Comparison of ENCODE assay signal across 31 mouse cellular contexts in the genomic region with DNA sequence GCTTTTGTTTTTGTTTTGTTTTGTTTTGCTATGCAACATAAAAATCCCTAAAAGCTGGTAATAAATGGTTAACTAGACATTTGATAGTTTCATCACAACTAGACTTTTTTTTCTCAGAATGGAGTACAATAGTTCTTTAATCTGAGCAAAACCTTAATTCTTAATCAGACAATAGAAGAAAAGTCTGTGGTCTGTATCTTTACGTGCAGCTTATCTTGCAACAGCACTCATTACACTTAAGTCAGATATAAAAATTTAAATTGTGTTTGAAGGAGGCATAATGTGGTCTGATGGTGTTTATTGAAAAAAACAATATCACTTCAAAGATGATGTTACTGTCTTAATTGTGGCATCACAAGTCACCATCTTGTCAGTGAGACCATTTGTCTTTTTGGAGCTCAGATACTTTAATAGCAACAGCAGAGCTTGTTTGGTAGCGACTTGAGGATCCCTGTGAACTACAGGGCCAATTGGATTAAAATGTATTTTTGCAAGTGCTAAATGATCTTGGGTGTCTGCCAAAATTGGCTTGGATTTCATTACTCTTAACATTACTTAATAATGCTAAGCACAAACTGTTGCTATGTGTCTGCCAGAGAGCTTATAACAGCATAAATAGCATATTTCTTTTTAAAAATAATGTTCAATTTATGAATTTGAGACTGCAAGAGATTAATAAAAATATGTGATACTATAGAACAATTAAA. TPM values are rescaled to one million over a fixed set of nuclear protein-coding genes. Genes with fewer than 3 reads are reported as not detected.
A peak's percentile ranks its signal among the peaks of the same experiment; 100 is the strongest.
DNase-seq lines count a peak whose midpoint lies in the region; ATAC-seq and TF ChIP-seq lines count a peak whose summit lies in the region.
"Had no signal": no experiment of that assay in that cellular context is flagged by ENCODE, and none has a peak within 500 bp of the region (broad histone marks: within the 10 kb centered on the region; RNA-seq: fewer than 3 reads in every experiment).

No protein-coding gene starts in this region.

- no peaks in the 10 kb centered on the region for H3K9me3 ChIP-seq in forebrain, embryonic 14.5 days (replicated peaks; ENCODE audit: control insufficient read depth, low read length)
- H3K9me3 ChIP-seq in forebrain, embryonic 11.5 days (ENCODE audit: control insufficient read depth, low read length): no peaks in the 10 kb centered on the region
- no peaks in the 10 kb centered on the region for H3K9me3 ChIP-seq in MEL (replicated peaks; ENCODE audit: insufficient read depth, low read length)
- H3K9me3 ChIP-seq in kidney, embryonic 14.5 days (ENCODE audit: control insufficient read depth, low read length): no peaks in the 10 kb centered on the region
- H3K9me3 ChIP-seq: embryonic facial prominence, embryonic 13.5 days; forebrain, embryonic 10.5 days; forebrain, embryonic 15.5 days; heart, embryonic 10.5 days; heart, embryonic 13.5 days; hindbrain, embryonic 12.5 days; hindbrain, embryonic 15.5 days had no signal

- TF ChIP-seq EP300 in MEL (IDR thresholded peaks at IDR 0.05; ENCODE audit: low read depth in 1 of 2, low read length in 2 of 2): peak; percentile 89 to 91

- TF ChIP-seq RAD21 in MEL (IDR thresholded peaks at IDR 0.05; ENCODE audit: low read depth, low read length): no peak

- H3K36me3 ChIP-seq in forebrain, embryonic 14.5 days (ENCODE audit: control insufficient read depth, insufficient read depth, low read length): no peaks in the 10 kb centered on the region
- H3K36me3 ChIP-seq in forebrain, embryonic 11.5 days (ENCODE audit: control insufficient read depth, insufficient read depth, low read length): no peaks in the 10 kb centered on the region
- peaks cover 0 to 4% of the 10 kb centered on the region in 2 experiments; a peak in 1 of 4 replicates for H3K36me3 ChIP-seq in MEL (ENCODE audit: control insufficient read depth in 1 of 2, insufficient read depth in 2 of 2, low read length in 2 of 2)
- H3K36me3 ChIP-seq in kidney, embryonic 14.5 days (ENCODE audit: control insufficient read depth, insufficient read depth, low read length): no peaks in the 10 kb centered on the region
- H3K36me3 ChIP-seq: embryonic facial prominence, embryonic 13.5 days; forebrain, embryonic 10.5 days; forebrain, embryonic 15.5 days; heart, embryonic 10.5 days; heart, embryonic 13.5 days; hindbrain, embryonic 12.5 days; hindbrain, embryonic 15.5 days had no signal

- H3K4me2 ChIP-seq in forebrain, embryonic 14.5 days (ENCODE audit: low read length): no peak overlapping the region
- H3K4me2 ChIP-seq in forebrain, embryonic 11.5 days (ENCODE audit: low read depth, low read length, severe bottlenecking): no peak overlapping the region
- no peak overlapping the region for H3K4me2 ChIP-seq in kidney, embryonic 14.5 days (replicated peaks; ENCODE audit: low read depth, low read length)
- H3K4me2 ChIP-seq: embryonic facial prominence, embryonic 13.5 days; forebrain, embryonic 15.5 days; heart, embryonic 13.5 days; hindbrain, embryonic 12.5 days; hindbrain, embryonic 15.5 days had no signal

- no peak overlapping the region for H3K27ac ChIP-seq in forebrain, embryonic 14.5 days (ENCODE audit: low read depth, low read length)
- H3K27ac ChIP-seq in forebrain, embryonic 11.5 days (ENCODE audit: low read depth, low read length): no peak overlapping the region
- peak overlapping the region; percentile 49; the same call in 1 of the 2 replicates for H3K27ac ChIP-seq in MEL (ENCODE audit: control insufficient read depth, low read depth, low read length)
- no peak overlapping the region for H3K27ac ChIP-seq in kidney, embryonic 14.5 days (ENCODE audit: low read depth, low read length)
- H3K27ac ChIP-seq: embryonic facial prominence, embryonic 13.5 days; forebrain, embryonic 10.5 days; forebrain, embryonic 15.5 days; heart, adult 2 months; heart, embryonic 10.5 days; heart, embryonic 13.5 days; hindbrain, embryonic 12.5 days; hindbrain, embryonic 15.5 days had no signal

- no peak for TF ChIP-seq CTCF in MEL (IDR thresholded peaks at IDR 0.05 in 2 of 3, conservative IDR thresholded peaks at IDR 0.05 in 1 of 3; ENCODE audit: control insufficient read depth in 1 of 3, insufficient read depth in 1 of 3, low read depth in 2 of 3, low read length in 3 of 3, poor library complexity in 1 of 3, severe bottlenecking in 1 of 3)
- no peak for TF ChIP-seq CTCF in brain, embryonic 14.5 days (IDR thresholded peaks at IDR 0.05; ENCODE audit: borderline replicate concordance, extremely low read depth, insufficient read depth, insufficient read length)

- intact Hi-C loops in gastrocnemius, postnatal 36 days (cut with DNase I): no loop called here

- no peak overlapping the region for H3K9ac ChIP-seq in forebrain, embryonic 14.5 days (ENCODE audit: low read length)
- H3K9ac ChIP-seq in forebrain, embryonic 11.5 days (ENCODE audit: low read length): no peak overlapping the region
- no peak overlapping the region for H3K9ac ChIP-seq in MEL (ENCODE audit: control insufficient read depth, low read depth, low read length, poor library complexity, severe bottlenecking)
- no peak overlapping the region for H3K9ac ChIP-seq in kidney, embryonic 14.5 days (ENCODE audit: low read depth, low read length)
- H3K9ac ChIP-seq: embryonic facial prominence, embryonic 13.5 days; forebrain, embryonic 15.5 days; heart, embryonic 13.5 days; hindbrain, embryonic 12.5 days; hindbrain, embryonic 15.5 days had no signal

- no peaks in the 10 kb centered on the region for H3K4me1 ChIP-seq in forebrain, embryonic 14.5 days (ENCODE audit: control insufficient read depth, insufficient read depth, low read length)
- H3K4me1 ChIP-seq in forebrain, embryonic 11.5 days (replicated peaks; ENCODE audit: control insufficient read depth, insufficient read depth, low read length): no peaks in the 10 kb centered on the region
- H3K4me1 ChIP-seq in MEL (ENCODE audit: control insufficient read depth in 1 of 2, insufficient read depth in 2 of 2, low read length in 2 of 2): peaks cover 0 to 3% of the 10 kb centered on the region in 2 experiments; a peak in 1 of 4 replicates
- H3K4me1 ChIP-seq in kidney, embryonic 14.5 days (ENCODE audit: control insufficient read depth, insufficient read depth, low read length): no peaks in the 10 kb centered on the region
- H3K4me1 ChIP-seq: embryonic facial prominence, embryonic 13.5 days; forebrain, embryonic 10.5 days; forebrain, embryonic 15.5 days; heart, embryonic 10.5 days; heart, embryonic 13.5 days; hindbrain, embryonic 12.5 days; hindbrain, embryonic 15.5 days had no signal

- ATAC-seq in forebrain, embryonic 14.5 days: no peak
- no peak for ATAC-seq in forebrain, embryonic 11.5 days (replicated peaks; ENCODE audit: low FRiP score)
- no peak for ATAC-seq in kidney, embryonic 14.5 days (ENCODE audit: low FRiP score, low TSS enrichment)
- ATAC-seq: forebrain, embryonic 15.5 days; intestine, postnatal 0 days had no signal

- H3K79me2 ChIP-seq in MEL (ENCODE audit: control insufficient read depth, insufficient read depth, low read length, poor library complexity): no peaks in the 10 kb centered on the region

- no peak for TF ChIP-seq POLR2A in MEL (IDR thresholded peaks at IDR 0.05; ENCODE audit: control insufficient read depth in 1 of 2, insufficient read depth in 1 of 2, low read depth in 1 of 2, low read length in 2 of 2, poor library complexity in 1 of 2)
- TF ChIP-seq POLR2A in brain, embryonic 14.5 days (IDR thresholded peaks at IDR 0.05; ENCODE audit: borderline replicate concordance, extremely low read depth, insufficient read depth, insufficient read length, poor library complexity, severe bottlenecking): no peak

- 52% methylated on average over 2 of the region's 2 CpGs for WGBS in forebrain, embryonic 14.5 days
- 62% methylated on average over 2 of the region's 2 CpGs for WGBS in forebrain, embryonic 11.5 days
- 71% methylated on average over 2 of the region's 2 CpGs for WGBS in kidney, embryonic 14.5 days

- peak; percentile 55 for DNase-seq in forebrain, embryonic 14.5 days (ENCODE audit: low spot score)
- no peak for DNase-seq in forebrain, embryonic 11.5 days (ENCODE audit: low spot score)
- DNase-seq in 416B (ENCODE audit: low read depth) (peak; percentile 13), MEL (ENCODE audit: low read depth, low spot score) (peak; percentile 70)
- peak; percentile 58 for DNase-seq in brain, embryonic 14.5 days (ENCODE audit: low read depth)
- no peak for DNase-seq in gastrocnemius, postnatal 36 days
- DNase-seq: adrenal gland, adult 2 months; adrenal gland, postnatal 14 days; cerebellum, adult 2 months; cerebellum, adult 9-11 months; cerebellum, postnatal 25 days; gastrocnemius, postnatal 25 days; heart, adult 2 months had no signal

- no peak overlapping the region for H3K4me3 ChIP-seq in forebrain, embryonic 14.5 days (ENCODE audit: low read depth, low read length)
- no peak overlapping the region for H3K4me3 ChIP-seq in forebrain, embryonic 11.5 days (ENCODE audit: low read depth, low read length)
- H3K4me3 ChIP-seq in MEL (ENCODE audit: control insufficient read depth in 1 of 2, insufficient read depth in 1 of 2, low read depth in 2 of 2, low read length in 2 of 2): no peak overlapping the region
- H3K4me3 ChIP-seq in kidney, embryonic 14.5 days (ENCODE audit: low read length): no peak overlapping the region
- H3K4me3 ChIP-seq: embryonic facial prominence, embryonic 13.5 days; forebrain, embryonic 10.5 days; forebrain, embryonic 15.5 days; heart, adult 2 months; heart, embryonic 10.5 days; heart, embryonic 13.5 days; hindbrain, embryonic 12.5 days; hindbrain, embryonic 15.5 days had no signal

- no peaks in the 10 kb centered on the region for H3K27me3 ChIP-seq in forebrain, embryonic 14.5 days (replicated peaks; ENCODE audit: control insufficient read depth, insufficient read depth, low read length)
- no peaks in the 10 kb centered on the region for H3K27me3 ChIP-seq in forebrain, embryonic 11.5 days (ENCODE audit: control insufficient read depth, insufficient read depth, low read length)
- no peaks in the 10 kb centered on the region for H3K27me3 ChIP-seq in MEL (ENCODE audit: control insufficient read depth in 1 of 2, insufficient read depth in 2 of 2, low read length in 2 of 2)
- no peaks in the 10 kb centered on the region for H3K27me3 ChIP-seq in kidney, embryonic 14.5 days (ENCODE audit: control insufficient read depth, insufficient read depth, low read length)
- H3K27me3 ChIP-seq: embryonic facial prominence, embryonic 13.5 days; forebrain, embryonic 15.5 days; heart, embryonic 13.5 days; hindbrain, embryonic 12.5 days; hindbrain, embryonic 15.5 days had no signal

RNA-seq across cellular contexts. Expression of a gene that starts 11.3 kb away (rescaled TPM):
- polyA plus RNA-seq in forebrain, embryonic 14.5 days (2014; fragmentation: Nextera tagmentation; extraction: Ambion mirVana): not detected in 2 replicates
- not detected in 2 replicates for polyA plus RNA-seq in forebrain, embryonic 11.5 days (2014; fragmentation: Nextera tagmentation; extraction: Ambion mirVana)
- not detected in 2 replicates for total RNA-seq in MEL (2012; rRNA removed)
- not detected for polyA plus RNA-seq in MEL (2012; ENCODE audit: insufficient read depth in 1 of 2, insufficient read length in 2 of 2, low read depth in 1 of 2, low replicate concordance in 2 of 2, missing spikeins in 1 of 2)
- polyA plus RNA-seq in brain, embryonic 14.5 days (2012; rRNA removed): not detected in 2 replicates
- not detected in 2 replicates for polyA plus RNA-seq in kidney, embryonic 14.5 days (2014; fragmentation: Nextera tagmentation; extraction: Ambion mirVana)
- not detected for total RNA-seq in gastrocnemius, postnatal 36 days (2021)
- total RNA-seq: adrenal gland, adult 2 months; adrenal gland, postnatal 14 days; adrenal gland, postnatal 4 days; common myeloid progenitor, adult 5-6 weeks; ES-E14; gastrocnemius, adult 8-10 months; gastrocnemius, postnatal 25 days; granulocyte monocyte progenitor cell, adult 5-6 weeks; heart, adult 2 months; heart, postnatal 25 days; hematopoietic stem cell, adult 5-6 weeks had no signal
- polyA plus RNA-seq: adrenal gland, adult 2 months; cerebellum, adult 2 months; embryonic facial prominence, embryonic 13.5 days; forebrain, embryonic 10.5 days; forebrain, embryonic 15.5 days; heart, adult 2 months; heart, embryonic 10.5 days; heart, embryonic 13.5 days; heart, embryonic 16.5 days; hindbrain, embryonic 12.5 days; hindbrain, embryonic 15.5 days; intestine, embryonic 14.5 days; intestine, postnatal 0 days had no signal

RNA-seq across cellular contexts. Expression of a gene that starts 11.6 kb away (rescaled TPM):
- 13.9 and 20.4 TPM in 2 replicates for polyA plus RNA-seq in forebrain, embryonic 14.5 days (2014; fragmentation: Nextera tagmentation; extraction: Ambion mirVana)
- 3.8 and 5.7 TPM in 2 replicates for polyA plus RNA-seq in forebrain, embryonic 11.5 days (2014; fragmentation: Nextera tagmentation; extraction: Ambion mirVana)
- 0.07 TPM in 1 of 2 replicates, not detected in the other for total RNA-seq in MEL (2012; rRNA removed)
- not detected for polyA plus RNA-seq in MEL (2012; ENCODE audit: insufficient read depth in 1 of 2, insufficient read length in 2 of 2, low read depth in 1 of 2, low replicate concordance in 2 of 2, missing spikeins in 1 of 2)
- 6.7 and 11.4 TPM in 2 replicates for polyA plus RNA-seq in brain, embryonic 14.5 days (2012; rRNA removed)
- polyA plus RNA-seq in kidney, embryonic 14.5 days (2014; fragmentation: Nextera tagmentation; extraction: Ambion mirVana): 1.8 and 2.1 TPM in 2 replicates
- under 1 TPM; 0.07 to 0.18 TPM for total RNA-seq in gastrocnemius, postnatal 36 days (2021)
- total RNA-seq: common myeloid progenitor, adult 5-6 weeks; granulocyte monocyte progenitor cell, adult 5-6 weeks; heart, postnatal 25 days; hematopoietic stem cell, adult 5-6 weeks had no signal

Comparison
In these comparisons a context has a peak if more than half of its experiments do, and no peak if none do; other contexts are left out.
1. DNase-seq: peak in forebrain, embryonic 14.5 days (single experiment), 416B (single experiment), MEL (single experiment) and brain, embryonic 14.5 days (single experiment); none in forebrain, embryonic 11.5 days (single experiment) and gastrocnemius, postnatal 36 days (0 of 2).